Mouse (Mus musculus) myocyte (in vitro differentiated cells): ENCODE results near the gene Haus4. TPM values are rescaled to one million over a fixed set of nuclear protein-coding genes. Genes with fewer than 3 reads are reported as not detected.

Source experiments
- H3K27me3 ChIP-seq: one replicate; pipeline ENCODE4 v1.6.1; 2011; ENCODE audit not compliant: control insufficient read depth, insufficient read depth, insufficient read length
- H3K36me3 ChIP-seq: one replicate; pipeline ENCODE4 v1.6.1; 2011; ENCODE audit not compliant: control insufficient read depth, insufficient read depth
- H3K4me2 ChIP-seq: one replicate; pipeline ENCODE4 v1.6.1; 2011; ENCODE audit warnings: low read depth, control low read depth
- H3K4me3 ChIP-seq: one replicate; pipeline ENCODE4 v1.5.1; 2011; ENCODE audit warnings: mild to moderate bottlenecking, control low read depth, moderate library complexity
- H3K79me2 ChIP-seq: one replicate; pipeline ENCODE4 v1.6.1; 2011; ENCODE audit not compliant: control insufficient read depth, insufficient read depth
- H3ac ChIP-seq: one replicate; pipeline ENCODE4 v1.6.1; 2011; ENCODE audit not compliant: control insufficient read depth, insufficient read length
- CEBPB ChIP-seq: IDR thresholded peaks from 2 replicates; pipeline ENCODE4 v1.6.1; 2011; ENCODE audit warnings: mild to moderate bottlenecking, moderate library complexity; ENCODE audit not compliant: poor library complexity, insufficient read depth, severe bottlenecking
- E2F4 ChIP-seq: IDR thresholded peaks from one replicate; pipeline ENCODE4 v1.6.1; 2011; ENCODE audit warnings: mild to moderate bottlenecking, control low read depth, moderate library complexity; ENCODE audit not compliant: insufficient read depth
- MAX ChIP-seq: IDR thresholded peaks from one replicate; pipeline ENCODE4 v1.6.1; 2011; ENCODE audit warnings: low read depth, mild to moderate bottlenecking, control low read depth
- MYOD1 ChIP-seq, 3 experiments: IDR thresholded peaks; one replicate each; pipeline ENCODE4 v1.6.1; 2011; ENCODE audit warnings: control low read depth in 2 of 3, low read depth in 2 of 3, mild to moderate bottlenecking in 2 of 3, moderate library complexity in 1 of 3; ENCODE audit not compliant: insufficient read length in 2 of 3, control insufficient read depth in 1 of 3
- MYOG ChIP-seq, 3 experiments: IDR thresholded peaks; one replicate each; pipeline ENCODE4 v1.6.1; 2011; ENCODE audit warnings: control low read depth in 2 of 3, low read depth in 2 of 3, mild to moderate bottlenecking in 2 of 3; ENCODE audit not compliant: insufficient read length in 2 of 3, control insufficient read depth in 1 of 3, insufficient read depth in 1 of 3
- POLR2A ChIP-seq: IDR thresholded peaks from one replicate; pipeline ENCODE4 v1.6.1; 2011; ENCODE audit warnings: low read depth, mild to moderate bottlenecking, control low read depth, moderate library complexity; ENCODE audit not compliant: insufficient read length
- POLR2AphosphoS2 ChIP-seq: IDR thresholded peaks from one replicate; pipeline ENCODE4 v1.6.1; 2011; ENCODE audit warnings: low read depth, control low read depth; ENCODE audit not compliant: insufficient read length
- REST ChIP-seq: IDR thresholded peaks from one replicate; pipeline ENCODE4 v1.6.1; 2011; ENCODE audit warnings: mild to moderate bottlenecking, control low read depth, moderate library complexity; ENCODE audit not compliant: insufficient read depth, insufficient read length
- SRF ChIP-seq: IDR thresholded peaks from one replicate; pipeline ENCODE4 v1.6.1; 2011; ENCODE audit warnings: low read depth; ENCODE audit not compliant: control insufficient read depth, insufficient read length
- TCF12 ChIP-seq: IDR thresholded peaks from one replicate; pipeline ENCODE4 v1.6.1; 2011; ENCODE audit warnings: mild to moderate bottlenecking, control low read depth; ENCODE audit not compliant: poor library complexity, insufficient read depth, severe bottlenecking
- TCF3 ChIP-seq: IDR thresholded peaks from one replicate; pipeline ENCODE4 v1.6.1; 2011; ENCODE audit warnings: low read depth, control low read depth; ENCODE audit not compliant: insufficient read length
- USF1 ChIP-seq: IDR thresholded peaks from one replicate; pipeline ENCODE4 v1.6.1; 2011; ENCODE audit warnings: low read depth, mild to moderate bottlenecking, control low read depth, moderate library complexity
- polyA plus RNA-seq: library from polyadenylated mRNA; unstranded; fragments of >200 nt; fragmentation: generic; extraction: Trizol; gene quantifications from one replicate; pipeline ENCODE4 v1.2.1, GENCODE M21; 2012; ENCODE audit warnings: missing spikeins

The Haus4 gene
- polyA plus RNA-seq, result 23.5 TPM

- Histone ChIP-seq H3ac (peak within 1 kb of the TSS; percentile 81), H3K36me3 (no peaks in the 10 kb centered on the region), H3K79me2 (no peaks in the 10 kb centered on the region), H3K27me3 (no peaks in the 10 kb centered on the region), H3K4me3 (peak within 1 kb of the TSS; percentile 45), H3K4me2 (peak within 1 kb of the TSS; percentile 73)
- TF ChIP-seq CEBPB (no peak), SRF (no peak), POLR2AphosphoS2 (peak; percentile 67), TCF12 (no peak), POLR2A (peak; percentile 82), MAX (no peak), E2F4 (peak; percentile 83), TCF3 (no peak), REST (no peak), USF1 (no peak), MYOG (IDR thresholded peaks at IDR 0.05; ENCODE audit: control insufficient read depth in 1 of 3, insufficient read depth in 1 of 3, insufficient read length in 2 of 3, low read depth in 2 of 3) (peak in 1 of 3 experiments; percentile 53), MYOD1 (IDR thresholded peaks at IDR 0.05; ENCODE audit: control insufficient read depth in 1 of 3, insufficient read length in 2 of 3, low read depth in 2 of 3) (peak in 1 of 3 experiments; percentile 13)
These were observed at the start of gene Haus4 for GRCm38 (mm10) chr14:54553975-54554769. TSS of gene Haus4 (minus strand) at chr14:54554616.

GRCm38 (mm10) chr14:54603686-54604085 is 49.3 kb upstream of the Haus4 start:
- Histone ChIP-seq H3K27me3 (no peaks in the 10 kb centered on the region), H3K4me2 (peak overlapping the region; percentile 62), H3ac (no peak overlapping the region), H3K79me2 (no peaks in the 10 kb centered on the region), H3K4me3 (peak overlapping the region; percentile 31), H3K36me3 (no peaks in the 10 kb centered on the region)
- TF ChIP-seq MYOG (IDR thresholded peaks at IDR 0.05; ENCODE audit: control insufficient read depth in 1 of 3, insufficient read depth in 1 of 3, insufficient read length in 2 of 3, low read depth in 2 of 3) (no peak), TCF12 (no peak), REST (no peak), CEBPB (no peak), TCF3 (no peak), SRF (no peak), USF1 (no peak), MYOD1 (IDR thresholded peaks at IDR 0.05; ENCODE audit: control insufficient read depth in 1 of 3, insufficient read length in 2 of 3, low read depth in 2 of 3) (no peak), E2F4 (no peak), POLR2A (no peak), MAX (no peak), POLR2AphosphoS2 (no peak)

- Histone ChIP-seq H3K36me3 (no peaks in the 10 kb centered on the region), H3ac (peak overlapping the region; percentile 35), H3K79me2 (no peaks in the 10 kb centered on the region), H3K4me3 (peak overlapping the region; percentile 31), H3K27me3 (no peaks in the 10 kb centered on the region), H3K4me2 (peak overlapping the region; percentile 75)
- TF ChIP-seq TCF12, result no peak
- TF ChIP-seq USF1, result no peak
- TF ChIP-seq MAX, result no peak
- peak in 1 of 3 experiments; percentile 38 for TF ChIP-seq MYOG (IDR thresholded peaks at IDR 0.05; ENCODE audit: control insufficient read depth in 1 of 3, insufficient read depth in 1 of 3, insufficient read length in 2 of 3, low read depth in 2 of 3)
- peak; percentile 80 for TF ChIP-seq POLR2AphosphoS2
- peak; percentile 46 for TF ChIP-seq SRF
- peak; percentile 84 for TF ChIP-seq POLR2A
- no peak for TF ChIP-seq REST
- TF ChIP-seq TCF3, result no peak
- no peak for TF ChIP-seq MYOD1 (IDR thresholded peaks at IDR 0.05; ENCODE audit: control insufficient read depth in 1 of 3, insufficient read length in 2 of 3, low read depth in 2 of 3)
- TF ChIP-seq E2F4, result no peak
- TF ChIP-seq CEBPB, result peak; percentile 76; the same call in 1 of the 2 replicates
These were observed 48.7 kb upstream of the Haus4 start for GRCm38 (mm10) chr14:54603038-54603654.

- TF ChIP-seq MAX, result no peak
- TF ChIP-seq MYOG (IDR thresholded peaks at IDR 0.05; ENCODE audit: control insufficient read depth in 1 of 3, insufficient read depth in 1 of 3, insufficient read length in 2 of 3, low read depth in 2 of 3), result no peak
- TF ChIP-seq TCF3, result no peak
- no peak for TF ChIP-seq TCF12
- no peak for TF ChIP-seq E2F4
- no peak for TF ChIP-seq CEBPB
- Histone ChIP-seq H3K4me2 (peak overlapping the region; percentile 75), H3K27me3 (no peaks in the 10 kb centered on the region), H3K4me3 (peak overlapping the region; percentile 31), H3K36me3 (no peaks in the 10 kb centered on the region), H3K79me2 (no peaks in the 10 kb centered on the region), H3ac (peak overlapping the region; percentile 35)
These were observed 48.2 kb upstream of the Haus4 start for GRCm38 (mm10) chr14:54602613-54603012.
